Mouse (Mus musculus): Measurements from ENCODE around the gene Trp53i13.

DNA sequence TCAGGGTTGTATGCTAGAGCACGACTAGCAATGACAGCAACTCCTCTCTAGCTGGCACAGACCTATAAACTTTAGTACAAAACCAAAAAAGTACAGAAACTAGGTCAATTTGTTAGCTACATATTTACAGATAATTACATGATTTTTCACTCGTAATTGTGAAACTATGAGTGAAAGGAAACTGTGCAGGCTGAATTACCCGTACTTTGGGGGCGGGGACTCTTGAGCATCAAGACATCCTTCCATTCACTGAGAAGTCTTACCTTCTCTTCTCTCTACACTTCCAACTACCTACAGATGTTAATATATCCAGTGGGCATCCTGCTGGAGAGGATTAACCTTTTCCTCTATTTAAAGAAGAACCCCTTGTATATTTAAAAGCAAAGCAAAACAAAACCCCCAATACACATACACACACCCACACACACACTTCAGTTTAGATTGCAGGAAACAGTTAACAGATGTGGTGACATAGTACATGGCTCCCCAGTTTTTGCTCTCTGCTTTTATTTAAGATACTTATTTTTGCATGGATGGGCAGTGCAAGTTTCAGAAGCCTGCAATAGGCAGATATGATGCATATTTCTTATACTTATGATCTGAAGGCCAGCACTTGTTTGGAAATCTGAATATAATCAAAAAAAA lies 16.5 kb upstream of the Trp53i13 start:
- no peak for TF ChIP-seq CTCF (conservative IDR thresholded peaks at IDR 0.05; ENCODE audit: insufficient read depth, insufficient read length, low read depth, low read length)
- no peak for TF ChIP-seq POLR2A (IDR thresholded peaks at IDR 0.05; ENCODE audit: low read depth, low read length)
